Mouse (Mus musculus) midbrain, embryonic 10.5 days (tissue): ENCODE results near the gene Fxr2. TPM values are rescaled to one million over a fixed set of nuclear protein-coding genes. Genes with fewer than 3 reads are reported as not detected.
"Not testable (repeated sequence)": the region's sequence is repeated elsewhere in the genome, so short reads cannot be mapped to it uniquely, and the experiment has no call there.

Source experiments
- DNase-seq: peaks from one replicate; pipeline ENCODE4 v3.0.0-alpha.2; 2017; ENCODE audit warnings: low spot score
- H3K27ac ChIP-seq: fragments of 300-500 bp; sonication (generic); replicated peaks from 2 replicates; pipeline ENCODE4 v1.5.1; 2016; ENCODE audit warnings: mild to moderate bottlenecking
- H3K27me3 ChIP-seq: fragments of 300-500 bp; sonication (generic); 2 replicates; pipeline ENCODE4 v1.6.1; 2016; ENCODE audit warnings: low read depth, mild to moderate bottlenecking; ENCODE audit not compliant: poor library complexity, severe bottlenecking
- H3K36me3 ChIP-seq: fragments of 300-500 bp; sonication (generic); 2 replicates; pipeline ENCODE4 v1.6.1; 2016; ENCODE audit warnings: mild to moderate bottlenecking, moderate library complexity
- H3K4me1 ChIP-seq: fragments of 300-500 bp; sonication (generic); 2 replicates; pipeline ENCODE4 v1.6.1; 2016
- H3K4me3 ChIP-seq: fragments of 300-500 bp; sonication (generic); 2 replicates; pipeline ENCODE4 v1.5.1; 2016; ENCODE audit warnings: mild to moderate bottlenecking, moderate library complexity
- H3K9me3 ChIP-seq: fragments of 300-500 bp; sonication (generic); replicated peaks from 2 replicates; pipeline ENCODE4 v1.6.1; 2016; ENCODE audit warnings: mild to moderate bottlenecking
- WGBS: fragments of 180-500 bp; shearing (Covaris S2); methylation state at CpG from one replicate; pipeline ENCODE4 v1.1.7; 2016; 5-methylcytosine and 5-hydroxymethylcytosine counted together
- polyA plus RNA-seq: library from polyadenylated mRNA; unstranded; fragments of >200 nt; fragmentation: Nextera tagmentation; extraction: Ambion mirVana; gene quantifications from 2 replicates; pipeline ENCODE4 v1.2.1, GENCODE M21; 2016

Fxr2 gene
- polyA plus RNA-seq, 1 experiment from 2014 or later, result 39.1 TPM

DNA sequence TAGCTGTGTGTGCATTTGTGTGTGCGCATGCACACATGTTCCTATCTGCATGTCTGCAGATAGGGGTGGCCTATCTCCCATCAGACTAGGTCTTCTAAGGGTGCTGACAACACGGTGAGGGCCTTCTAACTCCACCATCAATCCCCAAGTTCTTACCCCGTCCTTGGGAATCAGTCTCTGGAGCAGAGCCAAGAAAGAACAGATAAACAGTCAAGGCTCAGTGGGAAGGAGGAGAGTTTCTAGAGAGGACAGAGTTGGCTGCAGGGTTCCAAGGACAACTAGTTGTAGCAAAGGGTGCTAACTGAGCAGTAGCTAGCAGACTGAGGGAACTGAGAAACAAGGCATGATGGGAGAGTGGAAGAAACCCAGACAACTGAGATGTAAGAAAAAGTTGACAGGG is 31.0 kb upstream of the Fxr2 start:
- DNase-seq, result no peak
- no peak overlapping the region for H3K4me3 ChIP-seq
- H3K27ac ChIP-seq, result no peak overlapping the region
- H3K27me3 ChIP-seq, result peaks cover 37% of the 10 kb centered on the region
- WGBS, result 87% methylated on average over 3 of the region's 3 CpGs
- no peaks in the 10 kb centered on the region for H3K9me3 ChIP-seq
- 0 out of 2 replicates have a peak, but pooled peaks cover 4% of the 10 kb centered on the region for H3K36me3 ChIP-seq
- peaks cover 45% of the 10 kb centered on the region for H3K4me1 ChIP-seq

DNA sequence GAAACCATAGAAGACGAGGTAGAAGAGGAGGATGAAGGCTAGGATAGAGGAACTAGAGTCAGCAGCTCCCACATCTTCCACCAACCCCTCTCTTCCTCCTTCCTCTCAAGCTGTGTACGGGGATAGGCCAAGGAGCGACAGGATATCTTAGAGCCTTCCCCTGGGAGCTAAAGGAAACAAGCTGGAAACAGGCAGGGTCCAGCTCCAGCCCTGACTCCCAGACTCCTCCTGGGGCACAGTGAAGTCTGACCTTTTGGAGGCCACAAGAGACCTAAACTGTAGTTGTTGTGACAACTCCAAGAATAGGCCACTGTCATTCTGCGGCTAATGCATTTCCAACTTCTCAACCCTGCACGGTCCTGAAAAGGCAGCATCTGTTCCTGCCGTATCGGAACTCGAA is 29.3 kb upstream of the Fxr2 start:
- WGBS, result 82% methylated on average over 8 of the region's 8 CpGs
- peaks cover 45% of the 10 kb centered on the region for H3K4me1 ChIP-seq
- no peak overlapping the region; the same call in 1 of the 2 replicates for H3K4me3 ChIP-seq
- H3K27ac ChIP-seq, result no peak overlapping the region
- H3K36me3 ChIP-seq, result 0 out of 2 replicates have a peak, but pooled peaks cover 4% of the 10 kb centered on the region
- DNase-seq, result no peak
- peaks cover 38% of the 10 kb centered on the region for H3K27me3 ChIP-seq
- H3K9me3 ChIP-seq, result no peaks in the 10 kb centered on the region

DNA sequence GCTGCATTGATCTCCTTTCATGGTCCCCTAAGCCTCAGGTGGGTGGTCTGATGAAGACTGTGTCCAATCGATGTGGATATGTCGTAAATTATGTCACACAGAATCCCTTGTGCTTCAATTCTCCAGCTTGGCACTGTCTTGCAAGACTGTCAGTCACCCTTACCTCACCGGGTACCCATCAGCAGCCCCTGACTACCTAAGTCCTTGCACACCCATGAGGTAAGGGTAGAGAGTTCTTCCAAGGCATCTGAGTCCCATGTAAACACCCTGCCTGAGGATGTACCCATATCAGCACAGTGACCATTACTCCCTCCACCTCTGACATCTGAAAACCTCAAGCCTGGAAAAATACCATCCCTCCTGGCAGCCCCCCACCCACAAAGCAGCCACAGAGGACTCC is 28.4 kb upstream of the Fxr2 start:
- Histone ChIP-seq H3K36me3 (0 out of 2 replicates have a peak, but pooled peaks cover 4% of the 10 kb centered on the region), H3K9me3 (no peaks in the 10 kb centered on the region), H3K4me1 (peaks cover 40% of the 10 kb centered on the region), H3K4me3 (peak overlapping the region; percentile 71), H3K27me3 (peaks cover 38% of the 10 kb centered on the region), H3K27ac (peak overlapping the region; percentile 83)
- DNase-seq, result no peak
- 72% methylated on average over 3 of the region's 3 CpGs for WGBS

DNA sequence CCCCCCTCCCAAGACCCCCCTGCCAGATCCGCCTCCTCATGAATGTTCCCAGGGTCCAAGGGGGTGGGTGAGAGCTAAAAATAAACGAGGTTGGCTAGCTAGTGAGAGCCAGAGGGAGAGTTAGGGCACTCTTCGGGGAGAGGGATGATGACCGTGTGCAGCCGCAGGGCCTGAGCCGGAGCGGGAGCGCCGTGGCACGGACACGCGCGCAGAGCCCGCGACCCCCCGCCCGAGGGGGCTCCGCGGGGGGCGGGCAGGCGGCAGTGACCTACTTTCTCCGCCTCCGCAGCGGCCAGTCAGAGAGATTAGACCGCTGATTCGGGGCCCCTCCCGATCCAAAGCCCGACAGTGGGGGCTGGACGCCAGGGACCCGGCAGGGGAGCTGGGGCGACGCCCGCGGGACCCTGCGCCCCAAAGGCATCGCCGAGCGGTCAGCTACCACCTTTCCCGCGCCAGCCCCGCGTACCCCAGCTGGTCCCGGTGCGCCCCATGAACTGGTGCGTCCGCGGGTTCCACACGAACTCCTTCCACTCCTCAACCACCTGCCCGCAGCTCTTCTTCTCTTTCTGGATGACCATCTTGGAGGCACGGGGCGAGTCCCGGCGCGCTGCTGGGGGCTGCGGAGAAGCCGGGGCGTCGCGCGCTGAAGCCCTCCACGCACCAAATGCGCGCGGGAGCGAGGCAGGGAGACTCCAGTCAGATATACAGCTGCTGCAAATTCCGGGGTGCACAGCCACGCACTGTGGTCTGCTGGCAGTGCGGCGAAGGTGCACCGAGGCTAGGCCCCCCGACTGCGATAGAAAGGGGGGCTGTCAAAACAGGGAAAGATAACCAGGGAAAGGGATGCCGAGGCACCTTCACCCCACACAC is 27.8 kb upstream of the Fxr2 start:
- Histone ChIP-seq H3K4me1 (peaks cover 33% of the 10 kb centered on the region), H3K4me3 (peak overlapping the region; percentile 71), H3K27me3 (peaks cover 38% of the 10 kb centered on the region), H3K9me3 (no peaks in the 10 kb centered on the region), H3K36me3 (0 out of 2 replicates have a peak, but pooled peaks cover 4% of the 10 kb centered on the region), H3K27ac (peak overlapping the region; percentile 83)
- peak; percentile 47 for DNase-seq
- under 1% methylated on average over 73 of the region's 73 CpGs for WGBS

DNA sequence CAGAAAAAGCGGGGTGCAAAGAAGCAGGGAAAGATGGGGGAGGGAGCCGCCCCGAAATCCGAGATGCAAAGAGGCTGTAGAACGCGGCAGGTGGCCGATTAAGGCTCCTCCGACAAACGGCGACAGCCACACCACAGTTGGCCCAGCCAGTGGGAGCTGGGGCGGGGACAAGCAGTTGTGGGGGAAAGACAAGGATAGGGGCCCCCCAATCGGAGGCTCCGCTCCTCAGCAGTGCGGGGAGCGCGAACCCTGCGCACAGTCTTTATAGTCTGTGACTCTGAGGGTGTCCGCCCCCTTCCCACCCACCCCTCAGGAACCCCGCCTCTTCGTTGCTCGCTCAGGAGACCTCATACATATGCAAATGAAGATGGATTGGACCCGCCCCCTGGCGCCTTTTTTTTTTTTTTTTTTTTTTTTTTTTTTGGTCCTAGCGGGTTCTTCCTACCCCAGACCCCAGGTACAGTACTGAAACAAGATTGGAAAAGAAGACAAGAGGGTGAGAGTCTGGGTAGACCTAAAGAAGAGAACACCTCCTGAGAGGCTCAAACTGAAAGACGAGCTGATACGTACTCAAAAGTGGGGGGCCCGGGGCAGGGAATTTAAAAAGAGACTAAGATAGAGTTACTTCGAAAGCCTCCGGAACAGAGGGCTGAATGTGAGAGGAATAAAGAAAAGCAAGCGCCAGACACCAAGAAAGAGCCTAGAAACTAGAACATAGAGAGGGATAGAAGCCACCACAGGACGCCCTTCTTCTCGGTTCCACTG is 26.9 kb upstream of the Fxr2 start, which contains the start of gene Atp1b2:
Gene Atp1b2 (minus strand): TSS at position 217 of the 765 bp plus-strand sequence.
- DNase-seq, result peak; percentile 78
- peaks cover 24% of the 10 kb centered on the region for H3K4me1 ChIP-seq
- H3K27ac ChIP-seq, result peak within 1 kb of the TSS; percentile 83
- 4% methylated on average over 32 of the region's 32 CpGs for WGBS
- peak within 1 kb of the TSS; percentile 71 for H3K4me3 ChIP-seq
- 0 out of 2 replicates have a peak, but pooled peaks cover 3% of the 10 kb centered on the region for H3K36me3 ChIP-seq
- peaks cover 38% of the 10 kb centered on the region for H3K27me3 ChIP-seq
- H3K9me3 ChIP-seq, result no peaks in the 10 kb centered on the region

DNA sequence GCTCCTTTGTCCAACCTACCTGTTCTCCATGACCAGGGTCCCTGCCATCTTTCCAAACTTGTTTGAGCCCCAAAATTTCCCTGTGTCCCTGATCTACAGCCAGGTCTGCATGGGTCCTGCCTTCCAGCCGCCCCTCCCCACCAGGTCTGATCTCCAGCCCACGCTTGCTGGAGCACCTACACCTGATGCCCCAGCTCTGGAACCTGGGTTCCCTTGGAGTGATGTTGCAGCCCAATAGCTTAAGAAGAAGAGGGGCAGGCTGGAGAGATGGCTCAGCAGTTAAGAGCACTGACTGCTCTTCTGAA is 26.3 kb upstream of the Fxr2 start:
- Histone ChIP-seq H3K27ac (peak overlapping the region; percentile 83), H3K9me3 (no peaks in the 10 kb centered on the region), H3K36me3 (no peaks in the 10 kb centered on the region), H3K27me3 (peaks cover 38% of the 10 kb centered on the region), H3K4me1 (peaks cover 21% of the 10 kb centered on the region), H3K4me3 (peak overlapping the region; percentile 71)
- WGBS, result 67% methylated on average over 2 of the region's 2 CpGs
- DNase-seq, result no peak

DNA sequence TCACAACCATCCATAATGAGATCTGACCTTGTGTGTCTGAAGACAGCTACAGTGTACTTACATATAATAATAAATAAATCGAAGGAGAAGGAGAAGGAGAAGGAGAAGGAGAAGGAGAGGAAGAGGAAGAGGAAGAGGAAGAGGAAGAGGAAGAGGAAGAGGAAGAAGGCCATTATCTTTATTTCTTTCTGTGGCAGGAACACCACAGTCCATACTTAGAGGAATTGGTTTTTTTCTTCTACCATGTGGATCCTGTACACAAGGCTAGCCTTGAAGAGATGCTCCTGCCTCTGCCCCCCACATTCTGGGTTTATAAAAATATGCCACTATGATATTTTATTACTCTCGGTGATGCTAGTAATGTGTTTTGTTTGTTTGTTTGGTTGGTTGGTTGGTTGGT is 26.0 kb upstream of the Fxr2 start:
- no peaks in the 10 kb centered on the region for H3K36me3 ChIP-seq
- 84% methylated on average over 2 of the region's 2 CpGs for WGBS
- DNase-seq, result no peak
- peaks cover 21% of the 10 kb centered on the region for H3K4me1 ChIP-seq
- 0 out of 2 replicates have a peak overlapping the region, but pooled peaks have one; percentile 71 for H3K4me3 ChIP-seq
- no peak overlapping the region for H3K27ac ChIP-seq
- no peaks in the 10 kb centered on the region for H3K9me3 ChIP-seq
- peaks cover 38% of the 10 kb centered on the region for H3K27me3 ChIP-seq

DNA sequence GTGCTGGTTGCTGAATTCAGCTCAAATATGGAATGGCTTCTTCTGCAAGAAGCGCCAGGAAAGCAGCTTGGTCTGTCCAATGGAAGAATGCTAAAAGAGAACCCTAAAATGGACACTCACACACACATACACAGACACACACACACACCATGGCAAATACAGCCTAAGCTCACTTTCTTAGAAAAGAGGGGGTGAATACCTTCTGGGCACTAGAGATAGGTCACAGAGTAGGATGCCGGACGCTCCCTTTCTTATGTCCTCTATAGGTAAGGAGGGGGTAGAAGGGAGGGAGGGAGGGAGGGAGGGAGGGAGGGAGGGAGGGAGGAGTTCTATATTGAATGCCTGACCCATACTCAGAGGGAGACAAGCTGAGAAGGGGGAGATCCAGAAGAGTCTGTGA is 24.3 kb upstream of the Fxr2 start:
- H3K4me3 ChIP-seq, result no peak overlapping the region
- H3K9me3 ChIP-seq, result no peaks in the 10 kb centered on the region
- peaks cover 23% of the 10 kb centered on the region for H3K27me3 ChIP-seq
- peaks cover 25% of the 10 kb centered on the region for H3K4me1 ChIP-seq
- no peak for DNase-seq
- WGBS, result 94% methylated on average over 3 of the region's 3 CpGs
- H3K27ac ChIP-seq, result no peak overlapping the region
- no peaks in the 10 kb centered on the region for H3K36me3 ChIP-seq

DNA sequence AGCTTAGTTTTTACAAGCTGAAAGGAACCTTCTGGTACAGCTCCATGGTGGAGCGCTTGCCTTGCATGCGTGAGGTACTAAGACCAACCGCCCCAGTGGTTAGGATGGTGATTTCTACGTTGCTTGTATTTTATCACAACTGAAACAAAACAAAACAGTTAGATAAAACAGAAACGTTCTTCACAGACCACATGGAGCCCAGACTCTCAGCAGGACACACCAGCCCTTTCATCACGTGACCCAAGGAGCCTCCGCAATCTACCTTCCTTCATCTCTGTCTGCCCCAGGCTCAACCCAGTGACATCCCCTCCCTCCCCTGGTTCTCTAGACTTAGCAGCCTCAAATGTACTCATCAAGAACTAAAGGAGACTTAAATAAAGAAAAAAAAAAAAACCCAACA is 23.4 kb upstream of the Fxr2 start:
- Histone ChIP-seq H3K4me1 (peaks cover 29% of the 10 kb centered on the region), H3K36me3 (no peaks in the 10 kb centered on the region), H3K27me3 (peaks cover 16% of the 10 kb centered on the region), H3K9me3 (no peaks in the 10 kb centered on the region), H3K27ac (no peak overlapping the region), H3K4me3 (no peak overlapping the region)
- no peak for DNase-seq
- WGBS, result 65% methylated on average over 7 of the region's 7 CpGs

DNA sequence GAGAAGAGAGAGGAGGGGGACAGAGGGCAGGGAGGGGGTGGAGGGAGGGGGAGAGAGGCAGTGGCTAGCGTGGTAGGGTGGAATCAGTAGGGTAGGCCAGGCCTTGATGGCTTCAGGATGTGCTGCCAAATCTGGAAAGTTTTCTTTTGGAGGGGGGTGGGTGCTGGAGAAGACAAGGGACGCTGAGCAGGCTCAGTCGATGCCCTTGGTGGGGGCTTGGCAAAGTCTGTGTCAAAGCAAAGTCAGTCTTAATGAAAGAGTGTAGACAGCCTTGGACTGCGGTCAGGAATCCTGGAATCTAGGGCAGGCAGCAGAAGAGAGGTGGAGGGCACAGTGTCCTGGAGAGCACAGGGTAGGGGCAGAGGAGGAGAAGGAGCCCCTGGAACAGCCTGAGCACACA is 21.9 kb upstream of the Fxr2 start:
- no peaks in the 10 kb centered on the region for H3K9me3 ChIP-seq
- DNase-seq, result no peak
- no peak overlapping the region for H3K27ac ChIP-seq
- H3K27me3 ChIP-seq, result peaks cover 19% of the 10 kb centered on the region
- H3K4me1 ChIP-seq, result peaks cover 17% of the 10 kb centered on the region
- H3K4me3 ChIP-seq, result no peak overlapping the region
- H3K36me3 ChIP-seq, result no peaks in the 10 kb centered on the region
- WGBS, result 67% methylated on average over 4 of the region's 4 CpGs

DNA sequence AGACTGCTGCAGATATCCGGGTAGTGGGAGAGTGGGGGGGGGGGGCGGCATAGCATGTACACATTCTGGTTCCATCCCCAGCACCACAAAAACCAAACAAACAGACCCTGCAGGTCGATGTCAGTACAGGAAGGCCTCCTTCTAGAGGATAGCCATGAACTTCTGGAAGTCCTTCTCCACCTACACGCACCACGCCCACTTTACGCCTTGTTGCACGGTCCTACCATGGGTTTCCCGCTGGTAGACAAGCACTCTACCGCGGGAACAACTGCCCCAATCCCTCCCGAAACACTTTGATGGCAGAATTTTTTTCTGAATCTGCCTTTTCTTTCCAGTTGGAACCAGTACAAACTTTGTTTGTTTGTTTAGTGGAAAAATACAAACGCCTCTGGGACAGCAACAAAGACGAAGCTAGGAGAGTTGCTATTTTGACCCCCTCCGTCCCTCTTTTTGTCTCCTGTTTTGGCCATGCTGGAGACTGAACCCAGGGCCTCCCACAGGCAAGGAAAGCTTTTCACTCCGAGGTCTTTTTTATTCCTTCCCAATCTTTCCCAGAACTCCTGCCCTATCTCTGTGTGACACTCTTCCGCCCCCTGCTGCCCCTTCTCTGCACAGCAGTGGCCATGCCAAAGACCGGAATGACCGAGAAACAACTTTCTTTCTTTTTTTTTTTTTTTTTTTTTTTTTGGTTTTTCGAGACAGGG is 19.1 kb upstream of the Fxr2 start:
- Histone ChIP-seq H3K9me3 (no peaks in the 10 kb centered on the region), H3K27ac (peak overlapping the region; percentile 78), H3K27me3 (peaks cover 29% of the 10 kb centered on the region), H3K4me3 (peak overlapping the region; percentile 36), H3K36me3 (no peaks in the 10 kb centered on the region), H3K4me1 (peaks cover 20% of the 10 kb centered on the region)
- peak; percentile 84 for DNase-seq
- WGBS, result 6% methylated on average over 19 of the region's 19 CpGs

DNA sequence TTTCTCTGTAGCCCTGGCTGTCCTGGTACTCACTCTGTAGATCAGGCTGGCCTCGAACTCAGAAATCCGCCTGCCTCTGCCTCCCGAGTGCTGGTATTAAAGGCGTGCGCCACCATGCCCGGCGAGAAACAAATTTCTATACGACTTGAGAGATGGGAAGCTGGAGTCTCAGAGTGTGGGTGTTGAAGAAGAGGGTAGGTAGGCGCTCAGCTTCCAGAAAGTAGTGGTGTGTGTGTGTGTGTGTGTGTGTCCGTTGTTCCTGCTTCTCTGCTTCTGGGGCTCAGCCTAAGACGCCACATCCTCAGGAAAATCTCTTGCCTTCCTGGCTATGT is 18.6 kb upstream of the Fxr2 start:
- peak overlapping the region; percentile 36 for H3K4me3 ChIP-seq
- not testable (repeated sequence) for H3K9me3 ChIP-seq, DNase-seq, H3K36me3 ChIP-seq
- peaks cover 20% of the 10 kb centered on the region for H3K4me1 ChIP-seq
- 53% methylated on average over 11 of the region's 11 CpGs for WGBS
- peaks cover 29% of the 10 kb centered on the region for H3K27me3 ChIP-seq
- H3K27ac ChIP-seq, result peak overlapping the region; percentile 78; the same call in 1 of the 2 replicates
